Mouse (Mus musculus) myocyte (in vitro differentiated cells): ENCODE measurements at regions not wholly inside any gene's neighbourhood (a gene's known extent, or its start where the extent isn't known, plus 50 kb on each side); places are given as distances from the start of the nearest gene placed in this dataset.

Experiments
- H3K27me3 ChIP-seq: one replicate; pipeline ENCODE4 v1.6.1; 2011; ENCODE audit not compliant: control insufficient read depth, insufficient read depth, insufficient read length
- H3K36me3 ChIP-seq: one replicate; pipeline ENCODE4 v1.6.1; 2011; ENCODE audit not compliant: control insufficient read depth, insufficient read depth
- H3K4me2 ChIP-seq: one replicate; pipeline ENCODE4 v1.6.1; 2011; ENCODE audit warnings: low read depth, control low read depth
- H3K4me3 ChIP-seq: one replicate; pipeline ENCODE4 v1.5.1; 2011; ENCODE audit warnings: mild to moderate bottlenecking, control low read depth, moderate library complexity
- H3K79me2 ChIP-seq: one replicate; pipeline ENCODE4 v1.6.1; 2011; ENCODE audit not compliant: control insufficient read depth, insufficient read depth
- H3ac ChIP-seq: one replicate; pipeline ENCODE4 v1.6.1; 2011; ENCODE audit not compliant: control insufficient read depth, insufficient read length
- CEBPB ChIP-seq: IDR thresholded peaks from 2 replicates; pipeline ENCODE4 v1.6.1; 2011; ENCODE audit warnings: mild to moderate bottlenecking, moderate library complexity; ENCODE audit not compliant: poor library complexity, insufficient read depth, severe bottlenecking
- E2F4 ChIP-seq: IDR thresholded peaks from one replicate; pipeline ENCODE4 v1.6.1; 2011; ENCODE audit warnings: mild to moderate bottlenecking, control low read depth, moderate library complexity; ENCODE audit not compliant: insufficient read depth
- MAX ChIP-seq: IDR thresholded peaks from one replicate; pipeline ENCODE4 v1.6.1; 2011; ENCODE audit warnings: low read depth, mild to moderate bottlenecking, control low read depth
- MYOD1 ChIP-seq, 3 experiments: IDR thresholded peaks; one replicate each; pipeline ENCODE4 v1.6.1; 2011; ENCODE audit warnings: control low read depth in 2 of 3, low read depth in 2 of 3, mild to moderate bottlenecking in 2 of 3, moderate library complexity in 1 of 3; ENCODE audit not compliant: insufficient read length in 2 of 3, control insufficient read depth in 1 of 3
- MYOG ChIP-seq, 3 experiments: IDR thresholded peaks; one replicate each; pipeline ENCODE4 v1.6.1; 2011; ENCODE audit warnings: control low read depth in 2 of 3, low read depth in 2 of 3, mild to moderate bottlenecking in 2 of 3; ENCODE audit not compliant: insufficient read length in 2 of 3, control insufficient read depth in 1 of 3, insufficient read depth in 1 of 3
- POLR2A ChIP-seq: IDR thresholded peaks from one replicate; pipeline ENCODE4 v1.6.1; 2011; ENCODE audit warnings: low read depth, mild to moderate bottlenecking, control low read depth, moderate library complexity; ENCODE audit not compliant: insufficient read length
- POLR2AphosphoS2 ChIP-seq: IDR thresholded peaks from one replicate; pipeline ENCODE4 v1.6.1; 2011; ENCODE audit warnings: low read depth, control low read depth; ENCODE audit not compliant: insufficient read length
- REST ChIP-seq: IDR thresholded peaks from one replicate; pipeline ENCODE4 v1.6.1; 2011; ENCODE audit warnings: mild to moderate bottlenecking, control low read depth, moderate library complexity; ENCODE audit not compliant: insufficient read depth, insufficient read length
- SRF ChIP-seq: IDR thresholded peaks from one replicate; pipeline ENCODE4 v1.6.1; 2011; ENCODE audit warnings: low read depth; ENCODE audit not compliant: control insufficient read depth, insufficient read length
- TCF12 ChIP-seq: IDR thresholded peaks from one replicate; pipeline ENCODE4 v1.6.1; 2011; ENCODE audit warnings: mild to moderate bottlenecking, control low read depth; ENCODE audit not compliant: poor library complexity, insufficient read depth, severe bottlenecking
- TCF3 ChIP-seq: IDR thresholded peaks from one replicate; pipeline ENCODE4 v1.6.1; 2011; ENCODE audit warnings: low read depth, control low read depth; ENCODE audit not compliant: insufficient read length
- USF1 ChIP-seq: IDR thresholded peaks from one replicate; pipeline ENCODE4 v1.6.1; 2011; ENCODE audit warnings: low read depth, mild to moderate bottlenecking, control low read depth, moderate library complexity

GRCm38 (mm10) chr15:96197932-96198331, 89.4 kb upstream of the Arid2 start:
- H3K4me3 ChIP-seq: no peak overlapping the region
- TF ChIP-seq TCF12 (no peak), USF1 (no peak), E2F4 (no peak), MAX (no peak), POLR2A (no peak), TCF3 (no peak), REST (no peak)
- no peaks in the 10 kb centered on the region for H3K36me3 ChIP-seq
- H3ac ChIP-seq: no peak overlapping the region
- H3K27me3 ChIP-seq: no peaks in the 10 kb centered on the region
- no peaks in the 10 kb centered on the region for H3K79me2 ChIP-seq
- H3K4me2 ChIP-seq: peak overlapping the region; percentile 52

DNA sequence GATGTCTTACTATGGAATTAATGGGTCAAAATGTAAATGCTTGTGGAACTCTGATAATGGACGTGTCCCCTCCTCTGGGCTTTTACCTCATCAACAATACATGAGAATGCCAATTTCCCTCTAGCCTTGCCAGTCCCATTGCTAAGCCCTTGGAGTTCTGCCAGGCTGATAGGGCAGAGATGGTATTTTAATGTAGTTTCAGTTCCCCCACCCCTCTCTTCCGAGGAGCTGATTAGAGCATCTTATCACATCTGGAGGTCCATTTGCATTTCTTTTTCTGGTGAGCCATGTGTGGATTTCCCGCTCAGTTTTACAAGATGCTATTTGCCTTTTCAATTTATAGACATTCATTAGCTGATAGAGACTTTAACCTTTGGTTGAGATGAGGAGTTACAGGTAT, 86.0 kb upstream of the Arid2 start:
- H3K79me2 ChIP-seq: no peaks in the 10 kb centered on the region
- no peak overlapping the region for H3K4me2 ChIP-seq
- H3K4me3 ChIP-seq: no peak overlapping the region
- TF ChIP-seq MYOD1 (IDR thresholded peaks at IDR 0.05; ENCODE audit: control insufficient read depth in 1 of 3, insufficient read length in 2 of 3, low read depth in 2 of 3) (no peak), POLR2AphosphoS2 (no peak), POLR2A (no peak), CEBPB (no peak), E2F4 (no peak), MYOG (IDR thresholded peaks at IDR 0.05; ENCODE audit: control insufficient read depth in 1 of 3, insufficient read depth in 1 of 3, insufficient read length in 2 of 3, low read depth in 2 of 3) (no peak), USF1 (no peak), SRF (no peak), TCF12 (no peak), TCF3 (no peak), MAX (no peak), REST (no peak)
- H3K36me3 ChIP-seq: no peaks in the 10 kb centered on the region
- H3ac ChIP-seq: no peak overlapping the region
- H3K27me3 ChIP-seq: peaks cover 4% of the 10 kb centered on the region

- Histone ChIP-seq H3K27me3 (peaks cover 4% of the 10 kb centered on the region), H3K4me3 (no peak overlapping the region), H3K79me2 (no peaks in the 10 kb centered on the region), H3K4me2 (peak overlapping the region; percentile 26), H3K36me3 (no peaks in the 10 kb centered on the region), H3ac (no peak overlapping the region)
- TF ChIP-seq MYOD1 (IDR thresholded peaks at IDR 0.05; ENCODE audit: control insufficient read depth in 1 of 3, insufficient read length in 2 of 3, low read depth in 2 of 3) (peak; percentile 80 to 96 (median 87)), E2F4 (no peak), CEBPB (peak; percentile 85; the same call in 1 of the 2 replicates), MYOG (IDR thresholded peaks at IDR 0.05; ENCODE audit: control insufficient read depth in 1 of 3, insufficient read depth in 1 of 3, insufficient read length in 2 of 3, low read depth in 2 of 3) (peak; percentile 79 to 99 (median 96)), TCF12 (peak; percentile 63), REST (no peak), TCF3 (peak; percentile 89)
Measured at GRCm38 (mm10) chr15:96201701-96202460, 85.4 kb upstream of the Arid2 start.

DNA sequence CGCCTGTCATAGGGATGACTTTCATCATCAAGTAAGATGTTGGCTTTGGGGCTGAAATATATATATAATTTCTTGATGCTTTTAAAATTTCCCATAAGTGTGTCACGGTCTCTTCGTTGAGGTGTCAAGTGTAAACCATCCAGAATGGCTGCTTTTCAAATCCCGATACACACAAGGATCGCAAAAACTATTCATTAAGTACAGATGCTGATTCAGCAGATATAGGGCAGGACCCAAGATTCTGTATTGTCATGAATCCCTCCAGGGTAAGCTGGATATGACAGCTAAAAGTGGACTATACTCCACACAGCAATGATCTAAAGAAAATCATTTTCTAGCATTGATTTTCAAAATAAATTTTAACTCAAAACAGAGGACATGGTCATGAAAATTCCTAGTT, 83.1 kb upstream of the Arid2 start:
- Histone ChIP-seq H3K4me2 (no peak overlapping the region), H3K36me3 (no peaks in the 10 kb centered on the region), H3ac (no peak overlapping the region), H3K4me3 (no peak overlapping the region), H3K27me3 (peaks cover 4% of the 10 kb centered on the region), H3K79me2 (no peaks in the 10 kb centered on the region)
- TF ChIP-seq MAX (no peak), REST (no peak), POLR2A (no peak), CEBPB (no peak), SRF (no peak), POLR2AphosphoS2 (no peak), MYOD1 (IDR thresholded peaks at IDR 0.05; ENCODE audit: control insufficient read depth in 1 of 3, insufficient read length in 2 of 3, low read depth in 2 of 3) (no peak), USF1 (no peak), TCF12 (no peak), E2F4 (no peak), MYOG (IDR thresholded peaks at IDR 0.05; ENCODE audit: control insufficient read depth in 1 of 3, insufficient read depth in 1 of 3, insufficient read length in 2 of 3, low read depth in 2 of 3) (no peak), TCF3 (no peak)

GRCm38 (mm10) chr15:96204623-96205022, 82.7 kb upstream of the Arid2 start:
- Histone ChIP-seq H3K27me3 (peaks cover 4% of the 10 kb centered on the region), H3ac (no peak overlapping the region)

More at GRCm38 (mm10) chr15:96204623-96205022, 82.7 kb upstream of the Arid2 start:
- Histone ChIP-seq H3K4me2 (no peak overlapping the region), H3K79me2 (no peaks in the 10 kb centered on the region), H3K4me3 (no peak overlapping the region), H3K36me3 (no peaks in the 10 kb centered on the region)
- TF ChIP-seq MYOD1 (IDR thresholded peaks at IDR 0.05; ENCODE audit: control insufficient read depth in 1 of 3, insufficient read length in 2 of 3, low read depth in 2 of 3) (no peak), E2F4 (no peak), POLR2A (no peak), REST (no peak), TCF3 (no peak), MYOG (IDR thresholded peaks at IDR 0.05; ENCODE audit: control insufficient read depth in 1 of 3, insufficient read depth in 1 of 3, insufficient read length in 2 of 3, low read depth in 2 of 3) (no peak), MAX (no peak), USF1 (no peak), TCF12 (no peak), POLR2AphosphoS2 (no peak), SRF (no peak)
